Mouse (Mus musculus) urinary bladder, adult 18-20 months (tissue): ENCODE measurements around the gene Hist2h4.
"Not testable (repeated sequence)": the region's sequence is repeated elsewhere in the genome, so short reads cannot be mapped to it uniquely, and the experiment has no call there.

Experiments used
- DNase-seq, 2 experiments: peaks; one replicate each; pipeline ENCODE4 v3.0.0; 2022; ENCODE audit warnings: low spot score in 2 of 2, mixed read lengths in 2 of 2

Hist2h4 gene

GRCm38 (mm10) chr3:96247356-96248140, 15.6 kb downstream of the Hist2h4 start:
- DNase-seq = no peak

DNA sequence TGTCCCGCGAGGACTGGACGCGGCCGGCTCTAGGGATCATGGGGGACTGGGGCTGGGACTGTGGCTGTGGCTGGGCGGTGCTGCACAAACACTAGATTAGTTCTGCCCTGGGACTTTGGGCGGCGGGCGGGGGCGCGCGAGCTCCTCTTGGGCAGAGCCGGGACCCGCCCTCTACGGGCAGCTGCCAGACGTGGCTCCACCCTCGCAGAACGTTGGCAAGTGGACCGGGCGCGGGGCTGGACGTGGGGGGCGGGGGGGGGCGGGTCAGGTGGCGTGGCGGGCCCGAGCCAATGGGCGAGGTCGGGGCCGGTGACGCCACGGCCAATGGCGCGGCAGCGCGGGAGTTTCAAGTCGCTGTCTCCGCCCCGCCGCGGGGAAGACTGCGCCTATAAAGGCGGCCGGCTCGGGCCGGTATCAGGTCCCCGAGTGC, 16.7 kb downstream of the Hist2h4 start, which contains the start of gene Hist2h3c1:
TSS of gene Hist2h3c1 (plus strand) at position 259 of the 430 bp plus-strand sequence.
- not testable (repeated sequence) for DNase-seq

DNA sequence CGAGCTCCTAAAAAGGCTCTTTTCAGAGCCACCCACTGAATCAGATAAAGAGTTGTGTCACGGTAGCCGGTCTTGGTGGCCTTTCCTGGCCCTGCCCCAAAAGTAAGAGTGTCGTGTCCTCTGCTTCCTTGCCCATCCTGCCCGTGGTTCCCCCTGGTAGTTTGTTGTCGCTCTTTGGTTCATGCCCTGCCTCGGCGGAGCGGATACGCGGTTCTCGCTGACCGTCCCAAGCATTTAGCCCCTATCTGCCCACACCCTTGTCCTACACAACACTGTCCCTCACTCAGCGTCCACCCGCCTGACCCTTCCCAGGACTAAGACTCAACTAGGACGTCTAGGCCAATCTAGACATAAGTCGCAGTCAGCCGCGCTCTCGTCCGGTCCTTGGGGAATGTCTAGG, 17.1 kb downstream of the Hist2h4 start:
- DNase-seq = not testable (repeated sequence)

- peak; percentile 79 to 83 for DNase-seq
Measured at GRCm38 (mm10) chr3:96245003-96245886, 17.9 kb downstream of the Hist2h4 start, which contains the start of gene Hist2h2aa1. Hist2h2aa1 (plus strand) TSS chr3:96245497.

DNA sequence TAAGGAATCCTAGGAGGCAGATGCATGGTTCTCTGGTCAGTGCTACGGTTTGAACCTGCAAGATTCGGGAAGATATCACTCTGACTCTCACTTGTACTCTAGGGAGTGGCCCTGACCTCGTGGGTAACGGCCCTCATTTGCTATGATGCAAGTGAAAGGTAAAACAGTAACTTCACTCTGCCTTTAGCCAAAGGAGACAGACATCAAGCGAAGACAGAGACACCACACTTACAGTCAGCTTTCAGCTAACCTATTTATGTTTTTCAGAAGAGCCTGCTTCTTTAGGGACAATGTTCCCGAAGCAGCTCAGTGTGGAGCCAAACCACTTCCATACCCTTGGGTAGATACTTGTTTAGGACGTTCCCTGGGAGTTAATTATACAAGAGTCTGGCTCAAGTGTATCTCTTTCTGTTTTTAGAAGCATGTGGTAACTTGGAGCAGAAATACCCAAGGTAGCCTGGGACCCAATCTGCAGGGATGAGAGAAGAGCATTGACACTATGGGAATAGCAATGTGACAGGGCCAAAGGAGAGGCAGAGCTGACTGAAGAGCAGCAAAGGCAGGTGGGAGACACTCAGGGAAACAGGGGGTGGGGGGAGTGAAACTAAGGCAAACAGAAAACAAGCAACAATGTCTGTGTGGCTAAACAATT, 19.1 kb downstream of the Hist2h4 start:
- no peak for DNase-seq

- no peak for DNase-seq
Measured at GRCm38 (mm10) chr3:96240799-96241197, 22.3 kb downstream of the Hist2h4 start.

- DNase-seq = peak; percentile 94 to 96
Measured at GRCm38 (mm10) chr3:96239949-96240798, 22.9 kb downstream of the Hist2h4 start, which contains the start of gene Hist2h2aa2. Hist2h2aa2 (minus strand) TSS chr3:96240276.

- DNase-seq = not testable (repeated sequence)
Measured at GRCm38 (mm10) chr3:96238954-96239793, 23.9 kb downstream of the Hist2h4 start, which contains the start of gene Hist2h3c2. Hist2h3c2 (minus strand) TSS chr3:96239127.

GRCm38 (mm10) chr3:96237904-96238511, 25.1 kb downstream of the Hist2h4 start:
- DNase-seq = no peak

GRCm38 (mm10) chr3:96237335-96237903, 25.7 kb downstream of the Hist2h4 start:
- no peak for DNase-seq

DNA sequence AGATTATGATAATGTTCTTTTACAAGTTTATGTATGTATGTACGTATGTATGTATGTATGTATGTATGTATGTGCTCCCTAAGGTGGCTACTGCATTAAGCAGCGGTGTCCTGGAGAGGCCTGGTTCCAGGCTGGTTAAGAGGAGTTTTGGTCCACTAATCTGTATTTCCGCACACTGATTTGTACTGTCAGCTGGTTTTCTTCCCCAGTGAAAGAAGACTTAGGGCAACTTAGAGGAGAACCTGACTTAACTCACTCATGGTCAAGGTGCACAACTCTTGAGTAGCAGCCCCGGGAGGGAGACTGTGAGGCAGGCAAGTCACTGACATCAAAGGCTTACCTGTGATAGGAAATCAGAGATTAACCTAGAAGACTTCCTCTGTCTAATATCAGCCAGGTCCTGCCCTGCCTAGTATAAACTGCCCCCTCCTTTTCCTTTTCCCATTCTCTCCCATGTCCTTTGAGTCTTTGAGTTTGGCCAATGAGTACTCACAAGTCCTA, 26.2 kb downstream of the Hist2h4 start:
- no peak for DNase-seq

- no peak for DNase-seq
Measured at GRCm38 (mm10) chr3:96235836-96236235, 27.3 kb downstream of the Hist2h4 start.

- no peak for DNase-seq
Measured at GRCm38 (mm10) chr3:96234914-96235313, 28.2 kb downstream of the Hist2h4 start.

- DNase-seq = no peak
Measured at GRCm38 (mm10) chr3:96231758-96232120, 31.4 kb downstream of the Hist2h4 start.

GRCm38 (mm10) chr3:96230910-96231757, 32.0 kb downstream of the Hist2h4 start:
- DNase-seq = no peak

GRCm38 (mm10) chr3:96230404-96230803, 32.7 kb downstream of the Hist2h4 start:
- no peak for DNase-seq

DNA sequence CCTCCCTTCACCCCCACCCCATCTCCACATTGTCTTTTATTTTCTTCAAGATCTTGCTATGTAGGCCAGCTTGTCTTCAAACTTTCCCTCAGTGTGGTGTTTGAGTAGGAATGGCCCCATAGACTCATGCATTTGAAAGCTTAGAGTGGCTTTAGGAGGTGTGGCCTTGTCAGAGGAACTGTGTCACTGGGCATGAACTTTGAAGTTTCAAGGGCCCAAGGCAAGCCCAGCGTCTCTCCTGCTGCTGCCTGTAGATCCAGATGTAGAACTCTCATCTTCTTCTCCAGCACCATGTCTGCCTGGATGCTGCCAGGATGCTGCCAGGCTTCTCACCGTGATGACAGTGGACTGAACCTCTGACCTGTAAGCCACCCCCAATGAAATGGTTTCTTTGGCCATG, 34.3 kb downstream of the Hist2h4 start:
- no peak for DNase-seq
